Mouse (Mus musculus) layer of hippocampus, adult 6 months (tissue): ENCODE data around the gene Dglucy. TPM values are rescaled to one million over a fixed set of nuclear protein-coding genes. Genes with fewer than 3 reads are reported as not detected.

ENCODE experiments used
- long read RNA-seq, 2 experiments: library from polyadenylated mRNA; unstranded; transcript quantifications; one replicate each; pipeline ENCODE4 v2.0.0; 2019 to 2020
- polyA plus RNA-seq: library from polyadenylated mRNA; unstranded; fragments of <200 nt; fragmentation: Nextera tagmentation; gene quantifications from 2 replicates; pipeline ENCODE4 v1.2.3, GENCODE M21; 2021

Gene Dglucy
- polyA plus RNA-seq = 2.9 and 5.3 TPM in 2 replicates
- long read RNA-seq, experiment 1, partial matches to known transcripts = 0 of 6 reads
- long read RNA-seq, experiment 1, other reads (novel, unspliced or antisense) = 3 of 6 reads
- long read RNA-seq, experiment 2, transcript Dglucy-201 (13 exons, 3,295 nt) = major isoform, 8 of 21 reads
- long read RNA-seq, experiment 2, partial matches to known transcripts = 1 of 21 reads
- long read RNA-seq, experiment 2, other reads (novel, unspliced or antisense) = 8 of 21 reads

DNA sequence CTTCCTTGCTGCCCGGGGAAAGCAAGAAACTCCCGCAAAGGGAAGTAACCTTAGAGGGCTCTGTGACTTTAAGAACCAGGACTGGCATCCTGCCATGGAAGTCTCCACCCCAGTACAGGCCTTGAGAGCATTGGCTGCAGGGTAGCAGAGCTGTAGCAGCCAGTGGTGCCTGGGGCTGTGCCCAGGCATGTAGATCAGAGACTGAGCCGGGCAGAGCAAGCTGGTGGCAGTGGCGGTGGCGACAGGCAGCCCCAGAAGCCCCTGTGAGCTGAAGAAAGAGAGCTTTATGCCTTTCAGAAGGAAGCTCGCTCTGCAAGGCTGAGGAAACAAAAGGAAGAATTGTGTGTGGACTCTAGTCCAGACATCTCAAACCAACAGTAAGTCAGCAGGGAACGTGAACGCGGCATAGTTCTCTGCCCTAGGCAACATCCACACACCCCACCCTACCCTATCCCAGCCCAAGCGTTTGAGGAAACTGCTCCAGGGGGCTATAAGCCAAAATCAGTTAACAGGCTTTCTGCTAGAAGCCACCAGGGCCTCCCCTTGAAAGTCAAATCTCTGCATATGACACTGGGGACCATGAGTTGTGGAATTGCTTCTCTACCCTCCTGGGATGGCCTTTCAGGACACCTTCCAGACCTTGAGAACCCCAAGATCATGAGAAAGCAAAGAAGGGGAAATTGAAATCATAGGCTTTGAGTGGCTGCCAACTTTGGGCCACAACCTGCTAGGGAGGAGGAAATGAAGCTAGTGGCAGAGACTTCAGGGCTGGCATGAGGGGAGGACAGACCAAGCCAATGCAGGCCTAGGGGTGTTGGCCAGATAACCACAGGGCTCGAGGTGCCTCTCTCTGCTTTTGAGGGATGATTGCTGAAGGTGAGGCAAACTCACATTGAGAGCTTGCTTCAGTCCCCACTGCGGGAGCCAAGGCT, at the start of gene Dglucy:
Gene Dglucy, plus strand, starts transcription at position 124 of the 932 bp plus-strand sequence.

DNA sequence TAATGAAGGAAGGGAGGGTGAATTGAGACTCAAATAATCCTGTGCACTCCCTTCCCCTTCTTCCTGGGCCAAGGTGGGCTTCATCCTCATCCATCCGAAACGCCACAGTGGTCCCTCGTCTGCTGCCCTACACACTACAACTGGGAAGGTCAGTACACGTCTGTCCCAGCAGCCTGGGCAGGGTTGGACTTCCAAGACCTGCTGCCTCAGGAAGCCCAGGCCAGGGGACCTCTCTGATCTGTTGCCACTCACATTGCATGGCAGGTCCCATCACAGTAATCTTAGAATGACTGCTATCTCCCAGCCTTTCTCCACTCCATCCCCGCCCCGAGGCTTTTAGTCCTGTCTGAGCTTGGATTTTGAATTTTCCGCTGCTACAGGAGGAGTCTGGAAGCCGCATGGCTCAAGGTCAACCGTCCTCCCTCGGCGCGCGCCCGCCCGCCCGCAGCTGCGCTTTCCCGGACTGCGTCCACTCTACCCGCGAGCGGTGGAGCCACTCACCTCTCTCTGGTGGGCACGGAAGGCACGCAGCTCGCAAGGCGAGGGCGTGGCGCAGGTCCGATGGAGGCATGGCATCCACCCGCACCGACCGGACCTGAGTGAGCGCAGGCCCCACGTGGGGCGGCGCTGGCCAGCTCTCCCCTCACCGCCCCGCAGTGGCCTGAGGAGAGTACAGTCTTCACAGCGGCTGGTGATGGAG, 128.9 kb downstream of the Dglucy start, which contains the start of gene Gpr68:
Gene Gpr68, minus strand, starts transcription at position 601 of the 700 bp plus-strand sequence.

Other genes with a start within 250 kb of the Dglucy start
- gene Rps6ka5, start 52.1 kb upstream of the Dglucy start, polyA plus RNA-seq = 1.9 and 2.5 TPM in 2 replicates
- gene Gpr68, start 129.1 kb downstream of the Dglucy start, polyA plus RNA-seq = 7.9 and 9.0 TPM in 2 replicates
- gene Ccdc88c, start 250.0 kb downstream of the Dglucy start, polyA plus RNA-seq = 1.6 and 2.5 TPM in 2 replicates